Mouse (Mus musculus) MEL (cell line): ENCODE data around the gene Fam178b.

Experiments
- MAFK ChIP-seq: IDR thresholded peaks from 2 replicates; pipeline ENCODE4 v1.6.1; 2011; ENCODE audit warnings: low read depth, mild to moderate bottlenecking, low read length, improper control_type of control experiment, borderline replicate concordance
- ZNF384 ChIP-seq: IDR thresholded peaks from 2 replicates; pipeline ENCODE4 v1.6.1; 2012; ENCODE audit warnings: low read depth, mild to moderate bottlenecking, inconsistent platforms, low read length, improper control_type of control experiment

DNA sequence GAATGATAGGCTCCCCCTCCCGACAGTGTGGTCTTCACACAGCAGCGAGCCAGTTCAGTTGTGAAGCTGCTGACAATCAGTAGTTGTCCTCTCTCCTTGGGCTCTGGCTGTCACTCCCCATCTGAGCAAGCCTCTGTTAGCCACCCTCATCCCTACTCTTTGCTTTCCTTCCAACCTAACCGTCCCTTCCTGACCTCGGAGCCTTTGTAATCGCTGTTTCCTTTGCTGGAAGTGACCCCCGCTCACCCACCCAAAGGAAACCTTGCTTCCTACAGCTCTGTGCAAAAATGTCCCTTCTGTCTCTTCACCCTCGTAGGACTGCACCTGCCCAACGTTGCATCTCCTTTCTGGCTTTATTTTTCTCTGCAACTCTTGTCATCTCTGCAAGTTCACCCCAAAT, 100.8 kb downstream of the Fam178b start:
- TF ChIP-seq ZNF384: no peak
- TF ChIP-seq MAFK: no peak
